Mouse (Mus musculus) embryonic fibroblast, embryonic 13.5 days (primary cell): ENCODE results near the gene P2ry1.

Experiments
- CTCF ChIP-seq: IDR thresholded peaks from 2 replicates; pipeline ENCODE4 v1.5.1; 2011; ENCODE audit warnings: mild to moderate bottlenecking, control low read depth, low read length, moderate library complexity, borderline replicate concordance; ENCODE audit not compliant: insufficient read depth
- POLR2A ChIP-seq: IDR thresholded peaks from 2 replicates; pipeline ENCODE4 v1.6.1; 2011; ENCODE audit warnings: low read depth, mild to moderate bottlenecking, control low read depth, low read length, moderate library complexity

DNA sequence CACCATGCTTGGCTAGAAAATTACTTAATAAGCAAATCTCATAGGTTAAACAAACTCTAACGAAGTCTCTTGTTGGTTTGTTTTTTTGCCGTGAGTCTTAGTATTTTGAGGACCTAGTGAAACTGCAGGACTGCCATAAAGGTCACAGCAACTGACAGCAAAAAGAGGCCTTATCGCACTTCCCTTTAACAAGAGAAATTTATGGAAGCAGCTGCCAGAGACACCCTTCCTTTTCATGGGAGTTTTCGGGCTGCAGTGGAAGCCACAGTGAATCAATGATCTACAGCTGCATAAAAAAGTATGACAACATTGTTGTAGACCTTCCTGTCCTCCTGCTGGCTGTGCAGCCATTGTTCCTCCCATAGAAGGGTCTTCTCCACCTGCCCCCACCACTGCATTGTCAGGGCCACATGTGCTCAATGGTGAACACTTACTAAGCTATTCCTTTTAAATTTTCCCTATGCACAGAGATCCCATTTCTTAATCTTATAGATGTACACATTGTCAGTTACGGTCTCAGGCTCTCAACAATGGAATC, 49.3 kb upstream of the P2ry1 start:
- TF ChIP-seq CTCF = no peak
- no peak for TF ChIP-seq POLR2A
